Mouse (Mus musculus) spleen, adult 12 weeks (tissue): ENCODE results near the gene Tmem268.

Source experiments
- DNase-seq: peaks from one replicate; pipeline ENCODE4 v3.0.0; 2022; ENCODE audit warnings: low spot score

Tmem268 gene

DNA sequence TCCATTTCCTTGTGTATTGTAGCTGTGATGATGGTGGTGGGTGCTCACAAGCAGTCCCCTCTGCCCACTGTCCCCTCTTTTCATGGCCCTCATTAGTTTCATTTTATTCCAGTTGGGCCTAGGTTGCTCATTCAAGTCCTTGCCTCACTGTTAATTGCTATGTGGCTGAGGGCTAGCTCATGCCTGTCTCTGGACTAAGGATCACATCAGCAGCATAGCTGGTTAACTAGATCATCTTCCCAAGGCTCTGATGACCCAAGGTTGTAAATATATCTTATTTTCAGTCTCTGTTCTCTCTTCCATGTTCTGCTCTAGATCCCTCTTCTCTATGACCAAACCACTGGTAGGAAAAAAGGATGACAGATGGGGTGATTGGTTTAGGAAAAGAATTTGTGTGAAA lies 42.7 kb downstream of the Tmem268 start:
- no peak for DNase-seq

DNA sequence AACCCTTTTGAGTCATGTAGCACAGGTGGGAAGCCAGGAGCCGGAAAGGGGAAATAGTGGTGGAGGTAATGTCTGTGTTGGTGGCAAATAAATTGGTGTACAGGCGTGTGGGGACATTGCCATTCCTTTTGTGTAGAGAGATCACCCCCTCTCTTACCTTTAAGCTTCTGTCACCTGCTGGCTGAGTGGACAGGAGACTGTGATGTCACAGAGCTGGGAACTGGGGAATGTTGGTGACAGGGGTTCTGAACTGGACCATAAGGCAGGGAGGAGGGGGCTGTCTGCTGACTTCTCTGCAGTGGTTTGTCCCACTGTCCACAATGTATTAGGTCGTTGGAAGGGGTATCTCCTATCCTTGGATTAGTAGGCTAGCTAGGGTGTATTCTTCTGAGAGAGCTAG lies 46.4 kb downstream of the Tmem268 start, which contains the start of gene Gm11213:
TSS of gene Gm11213 (minus strand) at position 317 of the 400 bp plus-strand sequence.
- no peak for DNase-seq

DNA sequence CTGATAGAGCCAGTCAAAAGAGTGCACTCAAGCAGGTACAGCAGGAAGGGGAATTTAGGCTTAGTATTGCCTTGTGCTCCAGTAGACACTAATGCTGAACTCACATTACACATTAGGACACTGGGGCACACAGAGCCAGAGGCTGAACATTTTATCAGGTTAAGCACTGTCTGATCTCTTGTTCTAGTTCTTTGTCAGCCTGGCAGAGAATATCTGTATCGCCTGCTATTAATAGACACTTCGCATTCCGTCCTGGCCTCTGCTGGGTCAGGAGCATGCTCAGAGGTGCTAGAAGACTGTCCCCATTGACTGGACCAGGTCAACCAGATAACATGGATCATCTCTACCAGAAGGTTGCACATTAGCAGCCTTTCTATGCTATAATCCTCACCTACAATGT lies 47.0 kb downstream of the Tmem268 start:
- DNase-seq: no peak

- DNase-seq: no peak
These were observed 47.4 kb downstream of the Tmem268 start for GRCm38 (mm10) chr4:63605968-63606367.

GRCm38 (mm10) chr4:63608391-63608790 lies 49.8 kb downstream of the Tmem268 start:
- no peak for DNase-seq

GRCm38 (mm10) chr4:63621861-63622260 lies 63.3 kb downstream of the Tmem268 start:
- no peak for DNase-seq

GRCm38 (mm10) chr4:63622378-63622835 lies 63.8 kb downstream of the Tmem268 start, which contains the start of gene Tex48:
Tex48 (minus strand) TSS chr4:63622428.
- DNase-seq: peak; percentile 3

GRCm38 (mm10) chr4:63625563-63626080 lies 67.0 kb downstream of the Tmem268 start:
- no peak for DNase-seq

DNA sequence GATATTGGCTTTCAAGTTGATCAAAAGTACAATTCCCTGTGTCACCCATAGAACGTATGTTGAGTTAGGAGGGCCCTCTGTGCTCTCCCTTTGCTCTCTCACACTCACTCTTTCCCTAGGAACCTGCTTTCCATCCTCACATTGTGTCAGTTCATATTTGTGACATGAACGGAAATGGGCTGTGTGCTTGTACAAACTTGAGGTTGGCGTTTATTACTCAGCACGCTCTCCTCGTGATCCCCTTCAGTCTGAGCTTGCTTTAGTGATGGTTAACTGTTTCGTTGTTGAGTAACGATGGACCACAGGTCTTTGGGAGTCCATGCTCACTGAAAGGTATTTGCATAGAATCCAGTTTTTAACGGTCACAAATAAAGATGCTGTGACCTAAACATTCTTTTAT lies 68.5 kb downstream of the Tmem268 start:
- no peak for DNase-seq

GRCm38 (mm10) chr4:63633181-63633580 lies 74.6 kb downstream of the Tmem268 start:
- no peak for DNase-seq
